Mouse (Mus musculus) midbrain, embryonic 11.5 days (tissue): ENCODE results near the gene Cbwd1. TPM values are rescaled to one million over a fixed set of nuclear protein-coding genes. Genes with fewer than 3 reads are reported as not detected.

Experiments used
- ATAC-seq: fragments of 200-750 bp; cut with Nextera tagmentation; 2 replicates; pipeline ENCODE4 v1.8.0; 2017; ENCODE audit warnings: moderate TSS enrichment, moderate library complexity; ENCODE audit not compliant: low FRiP score
- DNase-seq: peaks from one replicate; pipeline ENCODE4 v3.0.0; 2015; ENCODE audit warnings: low spot score; ENCODE audit errors: missing footprints
- H3K27ac ChIP-seq: fragments of 300-500 bp; sonication (generic); 2 replicates; pipeline ENCODE4 v1.5.1; 2014; ENCODE audit warnings: low read depth, low read length
- H3K27me3 ChIP-seq: fragments of 300-500 bp; sonication (generic); 2 replicates; pipeline ENCODE4 v1.6.1; 2014; ENCODE audit warnings: mild to moderate bottlenecking, low read length, moderate library complexity, mixed read lengths; ENCODE audit not compliant: control insufficient read depth, insufficient read depth
- H3K36me3 ChIP-seq: fragments of 300-500 bp; sonication (generic); 2 replicates; pipeline ENCODE4 v1.6.1; 2014; ENCODE audit warnings: mild to moderate bottlenecking, low read length, moderate library complexity, mixed read lengths; ENCODE audit not compliant: control insufficient read depth, insufficient read depth
- H3K4me1 ChIP-seq: fragments of 300-500 bp; sonication (generic); 2 replicates; pipeline ENCODE4 v1.6.1; 2014; ENCODE audit warnings: low read length; ENCODE audit not compliant: control insufficient read depth, insufficient read depth
- H3K4me2 ChIP-seq: fragments of 300-500 bp; sonication (generic); 2 replicates; pipeline ENCODE4 v1.6.1; 2014; ENCODE audit warnings: mild to moderate bottlenecking, moderate library complexity
- H3K4me3 ChIP-seq: fragments of 300-500 bp; sonication (generic); 2 replicates; pipeline ENCODE4 v1.5.1; 2014; ENCODE audit warnings: low read depth, low read length
- H3K9ac ChIP-seq: fragments of 300-500 bp; sonication (generic); 2 replicates; pipeline ENCODE4 v1.6.1; 2014; ENCODE audit warnings: low read length
- H3K9me3 ChIP-seq: fragments of 300-500 bp; sonication (generic); 2 replicates; pipeline ENCODE4 v1.6.1; 2016; ENCODE audit warnings: low read length; ENCODE audit not compliant: control insufficient read depth
- WGBS: fragments of 180-500 bp; shearing (Covaris S2); extraction: QIAGEN DNeasy Blood & Tissue Kit; methylation state at CpG from one replicate; pipeline ENCODE4 v1.1.7; 2014; 5-methylcytosine and 5-hydroxymethylcytosine counted together
- polyA plus RNA-seq: library from polyadenylated mRNA; unstranded; fragments of >200 nt; fragmentation: Nextera tagmentation; extraction: Ambion mirVana; gene quantifications from 2 replicates; pipeline ENCODE4 v1.2.1, GENCODE M21; 2014

Cbwd1 gene
- polyA plus RNA-seq, 1 experiment from 2014 or later = 22.9 TPM

DNA sequence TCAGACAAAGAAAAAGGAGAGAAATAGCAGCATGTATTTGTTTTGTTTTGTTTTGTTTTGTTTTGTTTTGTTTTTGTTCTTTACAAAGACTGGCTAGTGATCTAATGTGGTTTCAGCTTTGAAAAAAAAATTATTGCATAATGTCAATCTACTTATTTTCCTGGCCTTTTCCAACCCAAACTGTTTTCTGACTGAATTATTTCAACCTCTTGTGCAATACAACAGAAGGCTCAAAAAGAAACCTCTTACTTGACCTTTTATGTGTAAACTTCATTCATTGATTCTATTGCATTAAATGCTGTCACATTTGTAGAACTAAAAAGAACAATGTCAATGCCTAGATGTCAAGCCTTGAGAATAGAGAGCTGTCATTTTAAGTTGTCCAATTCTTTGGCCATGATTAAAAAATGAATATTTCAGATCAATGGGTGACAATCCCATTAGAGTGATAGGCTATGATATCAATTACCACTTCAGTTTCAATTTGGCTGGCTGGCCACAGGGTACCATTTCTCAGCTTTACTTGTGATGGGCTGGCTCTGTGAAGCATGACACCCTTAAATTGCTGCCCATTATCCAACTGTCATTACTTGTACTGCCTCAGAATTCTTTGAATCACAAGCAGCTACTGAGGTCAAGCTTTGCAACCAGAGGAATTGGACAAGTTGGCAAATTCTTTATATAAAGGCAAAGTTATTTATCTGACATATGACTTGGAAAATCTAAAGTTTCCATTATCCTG, 15.7 kb downstream of the Cbwd1 start:
- Histone ChIP-seq H3K9ac (no peak overlapping the region), H3K9me3 (no peaks in the 10 kb centered on the region), H3K27me3 (no peaks in the 10 kb centered on the region), H3K4me2 (no peak overlapping the region), H3K4me3 (no peak overlapping the region), H3K4me1 (peaks cover 7% of the 10 kb centered on the region; the same call in 1 of the 2 replicates), H3K36me3 (no peaks in the 10 kb centered on the region), H3K27ac (no peak overlapping the region)
- ATAC-seq (peak; percentile 70), DNase-seq (no peak)

DNA sequence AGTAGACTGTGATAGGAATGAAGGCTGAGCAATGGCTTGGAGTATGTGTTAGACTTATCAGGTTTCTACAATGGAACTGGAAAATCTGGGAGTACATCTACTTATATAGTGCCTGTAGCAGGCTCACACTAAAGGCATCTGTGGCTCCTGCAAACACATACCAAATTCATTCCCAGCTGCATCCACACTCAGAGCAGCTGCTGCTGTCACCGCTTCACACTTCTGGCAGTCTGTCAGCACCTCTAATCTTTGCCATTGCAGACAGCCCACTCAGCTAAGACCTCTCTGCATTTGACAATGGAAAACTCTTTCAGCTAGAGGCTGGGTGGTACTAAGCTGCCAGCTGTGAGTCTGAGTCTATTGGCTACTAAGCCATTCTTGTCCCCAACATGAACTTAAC, 24.3 kb downstream of the Cbwd1 start:
- H3K27ac ChIP-seq = no peak overlapping the region
- no peak overlapping the region for H3K4me3 ChIP-seq
- H3K4me1 ChIP-seq = no peaks in the 10 kb centered on the region
- ATAC-seq (peak; percentile 72), DNase-seq (peak; percentile 79)
- 30% methylated on average over 1 of the region's 1 CpGs for WGBS
- H3K4me2 ChIP-seq = no peak overlapping the region
- no peaks in the 10 kb centered on the region for H3K9me3 ChIP-seq
- no peaks in the 10 kb centered on the region for H3K27me3 ChIP-seq
- no peaks in the 10 kb centered on the region for H3K36me3 ChIP-seq
- H3K9ac ChIP-seq = no peak overlapping the region

DNA sequence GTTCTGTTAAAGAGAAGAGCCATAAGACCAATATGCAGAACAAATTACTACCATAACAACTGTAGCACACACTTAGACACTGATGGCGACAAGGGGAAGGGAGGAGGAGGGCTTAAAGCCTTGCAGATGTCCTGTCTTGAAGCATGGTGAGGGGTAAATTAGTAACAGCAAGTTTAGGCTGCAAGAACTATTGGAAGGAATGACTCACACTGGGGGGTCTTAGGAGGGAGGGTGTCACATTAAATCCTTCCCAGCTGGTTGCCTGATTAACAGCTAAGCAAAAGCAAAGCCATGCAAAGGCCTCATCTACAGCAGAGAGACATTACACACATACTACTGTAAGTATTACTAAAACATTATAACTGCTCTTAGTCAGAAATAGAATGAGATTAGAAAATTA, 32.4 kb downstream of the Cbwd1 start:
- Histone ChIP-seq H3K4me1 (no peaks in the 10 kb centered on the region), H3K4me3 (no peak overlapping the region), H3K9me3 (no peaks in the 10 kb centered on the region), H3K4me2 (no peak overlapping the region), H3K27ac (no peak overlapping the region), H3K9ac (no peak overlapping the region), H3K36me3 (no peaks in the 10 kb centered on the region), H3K27me3 (no peaks in the 10 kb centered on the region)
- ATAC-seq (no peak), DNase-seq (no peak)
- WGBS = 29% methylated on average over 1 of the region's 1 CpGs

DNA sequence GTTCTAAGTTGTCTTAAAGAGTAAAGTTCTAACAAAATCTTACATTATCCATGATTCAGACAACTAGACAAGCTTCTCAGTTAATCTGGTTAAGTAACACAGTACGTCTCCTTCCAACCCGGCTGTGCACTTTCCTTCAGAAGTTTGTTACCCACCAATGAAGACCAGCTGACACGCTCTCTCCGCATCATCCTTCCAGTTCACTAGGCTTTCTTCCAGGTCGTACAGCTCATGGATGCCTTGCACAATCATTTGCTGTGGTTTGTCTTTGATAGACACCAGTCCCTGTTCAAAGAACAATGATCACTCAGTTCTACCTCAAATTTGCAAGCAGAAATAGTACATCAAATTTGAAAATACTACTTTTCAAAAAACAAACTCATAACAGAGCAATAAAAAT, 40.5 kb downstream of the Cbwd1 start:
- ATAC-seq = no peak
- Histone ChIP-seq H3K36me3 (0 out of 2 replicates have a peak, but pooled peaks cover 2% of the 10 kb centered on the region), H3K9ac (no peak overlapping the region), H3K4me1 (no peaks in the 10 kb centered on the region), H3K27ac (no peak overlapping the region), H3K4me2 (no peak overlapping the region), H3K27me3 (no peaks in the 10 kb centered on the region), H3K4me3 (no peak overlapping the region), H3K9me3 (no peaks in the 10 kb centered on the region)
- 90% methylated on average over 5 of the region's 5 CpGs for WGBS
- no peak for DNase-seq

DNA sequence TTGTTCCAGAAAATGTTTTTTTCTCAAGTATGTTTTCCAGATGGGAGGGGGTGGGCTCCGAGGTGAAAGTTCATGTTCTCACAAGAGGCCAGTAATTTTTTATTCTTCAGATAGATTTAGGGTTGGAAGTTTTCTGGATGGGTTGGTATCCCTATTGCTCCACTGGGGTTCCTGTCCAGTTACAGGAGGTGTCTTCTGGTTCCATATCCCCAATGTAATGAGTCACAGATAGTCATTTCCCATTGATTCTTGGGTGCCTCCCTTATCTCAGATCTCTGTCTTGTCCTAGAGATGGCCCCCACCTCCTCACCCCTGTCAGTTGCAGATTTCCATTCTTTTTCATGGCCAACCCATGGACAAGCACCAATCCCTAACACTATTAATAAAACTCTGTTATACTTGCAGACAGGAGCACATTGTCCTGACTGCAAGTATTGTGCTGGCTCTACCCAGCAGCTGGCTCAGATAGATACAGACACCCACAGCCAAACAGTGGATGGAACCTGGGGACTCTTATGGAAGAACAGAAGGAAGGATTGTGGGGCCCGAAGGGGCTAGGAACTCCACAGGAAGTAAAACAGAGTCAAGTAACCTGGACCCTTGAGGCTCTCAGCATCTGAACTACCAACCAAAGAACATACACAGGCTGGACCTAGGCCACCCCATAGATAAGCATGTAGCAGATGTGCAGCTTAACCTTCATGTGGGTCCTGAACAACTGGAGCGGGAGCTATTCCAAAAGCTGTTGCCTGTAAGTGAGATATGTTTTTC, 52.8 kb downstream of the Cbwd1 start:
- no peak overlapping the region for H3K4me3 ChIP-seq
- no peaks in the 10 kb centered on the region for H3K4me1 ChIP-seq
- H3K9ac ChIP-seq = no peak overlapping the region
- WGBS = 92% methylated on average over 3 of the region's 3 CpGs
- no peaks in the 10 kb centered on the region for H3K9me3 ChIP-seq
- no peaks in the 10 kb centered on the region for H3K36me3 ChIP-seq
- DNase-seq = no peak
- no peak overlapping the region for H3K27ac ChIP-seq
- ATAC-seq = no peak
- no peaks in the 10 kb centered on the region for H3K27me3 ChIP-seq
- H3K4me2 ChIP-seq = no peak overlapping the region

DNA sequence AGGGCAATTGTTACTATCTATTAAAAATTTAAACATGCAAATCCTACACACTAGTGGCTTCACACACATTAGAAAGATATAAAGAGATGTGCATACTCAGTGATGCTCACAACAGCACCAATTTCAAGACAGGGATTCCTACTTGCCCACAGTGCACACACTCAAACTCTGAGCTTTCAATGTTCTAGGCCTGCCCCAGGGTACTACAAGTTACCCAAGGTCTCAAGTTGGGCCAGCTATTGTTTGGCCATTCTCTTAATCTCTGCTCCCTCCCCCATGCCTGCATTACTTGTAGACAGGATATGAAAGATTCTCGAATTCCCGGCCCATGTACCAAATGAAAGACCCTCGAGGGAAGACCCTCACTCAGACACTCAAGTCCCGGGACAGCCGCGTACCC, 53.8 kb downstream of the Cbwd1 start:
- DNase-seq (no peak), ATAC-seq (no peak)
- H3K9ac ChIP-seq = no peak overlapping the region
- WGBS = 91% methylated on average over 3 of the region's 6 CpGs
- no peak overlapping the region for H3K4me3 ChIP-seq
- H3K36me3 ChIP-seq = no peaks in the 10 kb centered on the region
- no peaks in the 10 kb centered on the region for H3K9me3 ChIP-seq
- H3K27ac ChIP-seq = no peak overlapping the region
- no peaks in the 10 kb centered on the region for H3K4me1 ChIP-seq
- H3K4me2 ChIP-seq = no peak overlapping the region
- H3K27me3 ChIP-seq = no peaks in the 10 kb centered on the region

DNA sequence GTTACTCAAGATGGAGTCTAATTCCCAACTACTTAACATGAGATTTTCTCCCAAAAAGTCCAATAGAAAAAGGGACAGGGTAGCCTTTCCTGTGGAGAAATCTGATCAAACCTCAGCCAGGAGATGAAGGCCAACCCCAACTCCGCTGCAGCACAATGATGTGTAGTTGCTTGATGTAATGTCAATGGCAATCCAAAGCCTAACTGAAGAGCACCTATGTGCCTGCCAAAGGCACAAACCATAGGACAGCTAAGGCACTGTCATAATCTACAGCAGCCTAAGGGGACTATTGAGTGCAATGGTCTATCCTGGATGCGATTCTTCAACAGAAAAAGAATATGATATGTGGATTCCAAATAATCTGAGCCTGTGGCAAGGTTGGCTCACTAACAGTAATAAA, 58.6 kb downstream of the Cbwd1 start:
- DNase-seq (peak; percentile 87), ATAC-seq (no peak)
- WGBS = 43% methylated on average over 2 of the region's 2 CpGs
- Histone ChIP-seq H3K9ac (no peak overlapping the region), H3K27ac (no peak overlapping the region), H3K9me3 (no peaks in the 10 kb centered on the region), H3K4me1 (peaks cover 8% of the 10 kb centered on the region), H3K4me2 (no peak overlapping the region), H3K4me3 (no peak overlapping the region), H3K27me3 (peaks cover 36% of the 10 kb centered on the region), H3K36me3 (no peaks in the 10 kb centered on the region)

DNA sequence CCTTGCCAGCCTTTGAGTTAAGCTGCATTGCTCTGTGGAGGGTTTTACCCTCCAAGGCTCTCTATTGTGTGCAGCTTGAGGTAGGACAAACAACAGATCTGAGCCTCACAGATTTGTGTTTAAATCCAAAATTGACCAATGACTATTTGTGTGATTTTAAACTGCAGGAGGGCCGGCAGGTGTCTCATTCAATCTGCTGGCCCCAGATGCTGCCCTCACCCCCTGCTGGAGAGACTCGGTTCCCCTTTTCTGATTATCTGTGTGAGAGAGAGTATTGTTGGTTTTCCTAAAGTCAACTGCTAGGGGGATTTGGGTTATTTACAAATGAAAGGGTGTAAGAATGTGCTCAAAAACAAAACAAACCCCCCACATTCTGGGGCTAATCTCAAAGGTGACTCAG, 59.2 kb downstream of the Cbwd1 start:
- Histone ChIP-seq H3K4me1 (peaks cover 13% of the 10 kb centered on the region), H3K36me3 (no peaks in the 10 kb centered on the region), H3K27me3 (peaks cover 42% of the 10 kb centered on the region), H3K9me3 (no peaks in the 10 kb centered on the region), H3K27ac (no peak overlapping the region), H3K9ac (no peak overlapping the region), H3K4me3 (no peak overlapping the region), H3K4me2 (no peak overlapping the region)
- DNase-seq (peak; percentile 87), ATAC-seq (no peak)
- 2% methylated on average over 2 of the region's 2 CpGs for WGBS

DNA sequence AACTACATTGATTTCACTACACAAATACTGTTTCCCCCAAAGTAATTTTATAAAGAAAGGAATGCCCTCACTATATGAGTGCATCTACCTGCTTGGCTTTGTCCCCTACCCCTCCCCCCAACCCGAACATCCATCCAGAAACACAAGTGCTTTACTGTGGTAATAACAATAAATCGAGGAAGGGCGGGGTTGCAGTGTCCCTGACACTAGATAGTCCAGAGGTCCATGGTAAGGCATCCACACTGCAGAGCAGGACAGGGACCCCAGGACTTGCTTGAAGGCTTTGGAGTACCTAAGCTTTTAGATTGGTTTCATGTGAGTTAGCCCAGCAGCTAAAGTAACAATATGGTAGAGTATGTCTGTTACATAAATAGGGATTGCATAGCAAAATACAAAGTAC, 59.7 kb downstream of the Cbwd1 start:
- peaks cover 13% of the 10 kb centered on the region for H3K4me1 ChIP-seq
- no peak for ATAC-seq
- H3K4me3 ChIP-seq = no peak overlapping the region
- no peaks in the 10 kb centered on the region for H3K36me3 ChIP-seq
- H3K9ac ChIP-seq = no peak overlapping the region
- peak; percentile 90 for DNase-seq
- no peak overlapping the region for H3K27ac ChIP-seq
- no peak overlapping the region for H3K4me2 ChIP-seq
- H3K27me3 ChIP-seq = peaks cover 48% of the 10 kb centered on the region
- 10% methylated on average over 3 of the region's 3 CpGs for WGBS
- no peaks in the 10 kb centered on the region for H3K9me3 ChIP-seq
